Mouse (Mus musculus): ENCODE measurements around the gene Gnas.
A peak's percentile ranks its signal among the peaks of the same experiment; 100 is the strongest.
"Not testable (repeated sequence)": the region's sequence is repeated elsewhere in the genome, so short reads cannot be mapped to it uniquely, and the experiment has no call there.

The Gnas gene

GRCm38 (mm10) chr2:174294457-174294856, 10.3 kb downstream of the Gnas start:
- DNase-seq (ENCODE audit: low spot score): no peak

- no peak for DNase-seq (ENCODE audit: low spot score)
Measured at GRCm38 (mm10) chr2:174295175-174295899, 11.2 kb downstream of the Gnas start.

GRCm38 (mm10) chr2:174295900-174296465, 11.9 kb downstream of the Gnas start:
- DNase-seq (ENCODE audit: low spot score): no peak

- no peak for DNase-seq (ENCODE audit: low spot score)
Measured at GRCm38 (mm10) chr2:174297086-174297571, 13.0 kb downstream of the Gnas start.

- DNase-seq (ENCODE audit: low spot score): no peak
Measured at GRCm38 (mm10) chr2:174297851-174298250, 13.7 kb downstream of the Gnas start.

- DNase-seq (ENCODE audit: low spot score): no peak
Measured at GRCm38 (mm10) chr2:174298471-174298870, 14.4 kb downstream of the Gnas start.

- DNase-seq (ENCODE audit: low spot score): no peak
Measured at GRCm38 (mm10) chr2:174299091-174299770, 15.1 kb downstream of the Gnas start.

- no peak for DNase-seq (ENCODE audit: low spot score)
Measured at GRCm38 (mm10) chr2:174299771-174300160, 15.6 kb downstream of the Gnas start.

GRCm38 (mm10) chr2:174300186-174300585, 16.1 kb downstream of the Gnas start:
- no peak for DNase-seq (ENCODE audit: low spot score)

- no peak for DNase-seq (ENCODE audit: low spot score)
Measured at GRCm38 (mm10) chr2:174300666-174301065, 16.5 kb downstream of the Gnas start.

- DNase-seq (ENCODE audit: low spot score): no peak
Measured at GRCm38 (mm10) chr2:174302526-174302925, 18.4 kb downstream of the Gnas start.

GRCm38 (mm10) chr2:174305646-174306045, 21.5 kb downstream of the Gnas start:
- no peak for DNase-seq (ENCODE audit: low spot score)

- DNase-seq (ENCODE audit: low spot score): no peak
Measured at GRCm38 (mm10) chr2:174307903-174308302, 23.8 kb downstream of the Gnas start.

- no peak for DNase-seq (ENCODE audit: low spot score)
Measured at GRCm38 (mm10) chr2:174310913-174311514, 26.9 kb downstream of the Gnas start.

GRCm38 (mm10) chr2:174311613-174312012, 27.5 kb downstream of the Gnas start:
- DNase-seq (ENCODE audit: low spot score): no peak

GRCm38 (mm10) chr2:174312118-174312647, 28.1 kb downstream of the Gnas start:
- DNase-seq (ENCODE audit: low spot score): peak; percentile 73

- no peak for DNase-seq (ENCODE audit: low spot score)
Measured at GRCm38 (mm10) chr2:174312661-174313060, 28.5 kb downstream of the Gnas start.

- DNase-seq (ENCODE audit: low spot score): not testable (repeated sequence)
Measured at GRCm38 (mm10) chr2:174315445-174315844, 31.3 kb downstream of the Gnas start.

- DNase-seq (ENCODE audit: low spot score): no peak
Measured at GRCm38 (mm10) chr2:174316661-174317060, 32.5 kb downstream of the Gnas start.

- DNase-seq (ENCODE audit: low spot score): no peak
Measured at GRCm38 (mm10) chr2:174325989-174326388, 41.9 kb downstream of the Gnas start.

GRCm38 (mm10) chr2:174326481-174326880, 42.4 kb downstream of the Gnas start:
- no peak for DNase-seq (ENCODE audit: low spot score)

- DNase-seq (ENCODE audit: low spot score): peak; percentile 42
Measured at GRCm38 (mm10) chr2:174327295-174327981, 43.3 kb downstream of the Gnas start.
